Mouse (Mus musculus): Measurements from ENCODE around the gene Kmt2e. TPM values are rescaled to one million over a fixed set of nuclear protein-coding genes. Genes with fewer than 3 reads are reported as not detected.

Gene Kmt2e
- polyA plus RNA-seq, 1 experiment: 13.8 TPM

GRCm38 (mm10) chr5:23410040-23410717 is 24.1 kb upstream of the Kmt2e start:
- H3K27me3 ChIP-seq (ENCODE audit: control insufficient read depth, insufficient read depth, low read length): no peaks in the 10 kb centered on the region
- H3K36me3 ChIP-seq (ENCODE audit: control insufficient read depth, insufficient read depth, low read length): no peaks in the 10 kb centered on the region
- peaks cover 2% of the 10 kb centered on the region; the same call in 1 of the 2 replicates for H3K4me1 ChIP-seq (ENCODE audit: control insufficient read depth, insufficient read depth, low read length)
- no peak for TF ChIP-seq CTCF (IDR thresholded peaks at IDR 0.05; ENCODE audit: control insufficient read depth, insufficient read depth, insufficient replicate concordance, low read depth, low read length)
- TF ChIP-seq POLR2A (IDR thresholded peaks at IDR 0.05; ENCODE audit: control insufficient read depth, low read depth, low read length): no peak
- H3K4me3 ChIP-seq (ENCODE audit: control insufficient read depth, low read depth, low read length): no peak overlapping the region
- H3K27ac ChIP-seq (ENCODE audit: control insufficient read depth, insufficient read depth, low read depth, low read length): peak overlapping the region; percentile 17; the same call in 1 of the 2 replicates

GRCm38 (mm10) chr5:23410718-23411101 is 23.5 kb upstream of the Kmt2e start:
- peaks cover 2% of the 10 kb centered on the region; the same call in 1 of the 2 replicates for H3K4me1 ChIP-seq (ENCODE audit: control insufficient read depth, insufficient read depth, low read length)
- no peaks in the 10 kb centered on the region for H3K36me3 ChIP-seq (ENCODE audit: control insufficient read depth, insufficient read depth, low read length)
- no peak overlapping the region for H3K27ac ChIP-seq (ENCODE audit: control insufficient read depth, insufficient read depth, low read depth, low read length)

GRCm38 (mm10) chr5:23411640-23412039 is 22.6 kb upstream of the Kmt2e start:
- no peak overlapping the region for H3K4me3 ChIP-seq (ENCODE audit: control insufficient read depth, low read depth, low read length)
- H3K27me3 ChIP-seq (ENCODE audit: control insufficient read depth, insufficient read depth, low read length): no peaks in the 10 kb centered on the region
- H3K36me3 ChIP-seq (ENCODE audit: control insufficient read depth, insufficient read depth, low read length): no peaks in the 10 kb centered on the region
- TF ChIP-seq POLR2A (IDR thresholded peaks at IDR 0.05; ENCODE audit: control insufficient read depth, low read depth, low read length) (no peak), CTCF (IDR thresholded peaks at IDR 0.05; ENCODE audit: control insufficient read depth, insufficient read depth, insufficient replicate concordance, low read depth, low read length) (no peak)
- peaks cover 2% of the 10 kb centered on the region; the same call in 1 of the 2 replicates for H3K4me1 ChIP-seq (ENCODE audit: control insufficient read depth, insufficient read depth, low read length)
- no peak overlapping the region for H3K27ac ChIP-seq (ENCODE audit: control insufficient read depth, insufficient read depth, low read depth, low read length)

More at GRCm38 (mm10) chr5:23410718-23411101, 23.5 kb upstream of the Kmt2e start:
- Histone ChIP-seq H3K27me3 (ENCODE audit: control insufficient read depth, insufficient read depth, low read length) (no peaks in the 10 kb centered on the region), H3K4me3 (ENCODE audit: control insufficient read depth, low read depth, low read length) (no peak overlapping the region)
- TF ChIP-seq CTCF (IDR thresholded peaks at IDR 0.05; ENCODE audit: control insufficient read depth, insufficient read depth, insufficient replicate concordance, low read depth, low read length): no peak
- TF ChIP-seq POLR2A (IDR thresholded peaks at IDR 0.05; ENCODE audit: control insufficient read depth, low read depth, low read length): no peak

GRCm38 (mm10) chr5:23412247-23412948 is 21.8 kb upstream of the Kmt2e start:
- TF ChIP-seq CTCF (IDR thresholded peaks at IDR 0.05; ENCODE audit: control insufficient read depth, insufficient read depth, insufficient replicate concordance, low read depth, low read length) (no peak), POLR2A (IDR thresholded peaks at IDR 0.05; ENCODE audit: control insufficient read depth, low read depth, low read length) (no peak)
- no peak overlapping the region for H3K27ac ChIP-seq (ENCODE audit: control insufficient read depth, insufficient read depth, low read depth, low read length)
- H3K27me3 ChIP-seq (ENCODE audit: control insufficient read depth, insufficient read depth, low read length): no peaks in the 10 kb centered on the region
- no peaks in the 10 kb centered on the region for H3K36me3 ChIP-seq (ENCODE audit: control insufficient read depth, insufficient read depth, low read length)
- H3K4me3 ChIP-seq (ENCODE audit: control insufficient read depth, low read depth, low read length): no peak overlapping the region
- H3K4me1 ChIP-seq (ENCODE audit: control insufficient read depth, insufficient read depth, low read length): peaks cover 2% of the 10 kb centered on the region; the same call in 1 of the 2 replicates

GRCm38 (mm10) chr5:23413058-23413457 is 21.2 kb upstream of the Kmt2e start:
- TF ChIP-seq CTCF (IDR thresholded peaks at IDR 0.05; ENCODE audit: control insufficient read depth, insufficient read depth, insufficient replicate concordance, low read depth, low read length): no peak
- Histone ChIP-seq H3K4me3 (ENCODE audit: control insufficient read depth, low read depth, low read length) (no peak overlapping the region), H3K27me3 (ENCODE audit: control insufficient read depth, insufficient read depth, low read length) (no peaks in the 10 kb centered on the region), H3K4me1 (ENCODE audit: control insufficient read depth, insufficient read depth, low read length) (peaks cover 2% of the 10 kb centered on the region; the same call in 1 of the 2 replicates), H3K27ac (ENCODE audit: control insufficient read depth, insufficient read depth, low read depth, low read length) (no peak overlapping the region), H3K36me3 (ENCODE audit: control insufficient read depth, insufficient read depth, low read length) (no peaks in the 10 kb centered on the region)

- Histone ChIP-seq H3K4me3 (ENCODE audit: control insufficient read depth, low read depth, low read length) (no peak overlapping the region), H3K27ac (ENCODE audit: control insufficient read depth, insufficient read depth, low read depth, low read length) (no peak overlapping the region), H3K36me3 (ENCODE audit: control insufficient read depth, insufficient read depth, low read length) (no peaks in the 10 kb centered on the region), H3K4me1 (ENCODE audit: control insufficient read depth, insufficient read depth, low read length) (peaks cover 2% of the 10 kb centered on the region; the same call in 1 of the 2 replicates), H3K27me3 (ENCODE audit: control insufficient read depth, insufficient read depth, low read length) (no peaks in the 10 kb centered on the region)
- TF ChIP-seq CTCF (IDR thresholded peaks at IDR 0.05; ENCODE audit: control insufficient read depth, insufficient read depth, insufficient replicate concordance, low read depth, low read length) (no peak), POLR2A (IDR thresholded peaks at IDR 0.05; ENCODE audit: control insufficient read depth, low read depth, low read length) (no peak)
Measured at GRCm38 (mm10) chr5:23413575-23414470, 20.4 kb upstream of the Kmt2e start.
